Mouse (Mus musculus) kidney, adult 2 months (tissue): ENCODE data around the gene Pink1.

Source experiments
- CTCF ChIP-seq: fragments of 200-500 bp; conservative IDR thresholded peaks from 2 replicates; pipeline ENCODE4 v1.5.1; 2011; ENCODE audit warnings: low read depth, mild to moderate bottlenecking, control low read depth, low read length, moderate library complexity, mixed read lengths; ENCODE audit not compliant: insufficient read depth, insufficient read length
- POLR2A ChIP-seq: fragments of 200-500 bp; IDR thresholded peaks from one replicate; pipeline ENCODE4 v1.6.1; 2011; ENCODE audit warnings: low read depth, low read length, control low read depth

DNA sequence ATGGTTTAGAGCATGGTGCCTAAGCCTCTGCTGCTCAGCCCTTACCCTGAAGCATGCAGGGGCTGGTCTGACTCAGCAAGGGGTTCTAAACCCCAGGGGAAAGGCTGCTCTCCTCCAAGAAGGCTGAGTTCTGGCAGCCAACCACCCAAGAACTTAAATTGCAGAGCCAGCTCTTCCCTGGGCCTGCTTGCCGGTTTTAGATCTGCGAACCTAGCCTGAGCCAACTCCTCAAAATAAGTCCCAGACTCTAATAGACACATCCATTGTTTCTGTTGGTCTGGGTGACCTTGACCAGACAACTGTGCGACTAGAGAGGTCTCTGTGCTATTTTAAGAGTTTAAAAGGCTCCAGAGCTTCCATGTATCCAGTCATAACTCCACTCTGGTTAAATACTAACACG, 2.4 kb downstream of the Pink1 start:
- TF ChIP-seq CTCF: no peak
- TF ChIP-seq POLR2A: no peak
